In genomic region chr13:9481722-9482121, GRCm38 (mm10) we compare ENCODE assay signal across 23 mouse cellular contexts.
"Had no signal": no experiment of that assay in that cellular context is flagged by ENCODE, and none has a peak within 500 bp of the region (broad histone marks: within the 10 kb centered on the region; RNA-seq: fewer than 3 reads in every experiment).

No protein-coding gene starts in this region.

- ATAC-seq: forebrain, postnatal 0 days; hindbrain, embryonic 16.5 days; inflammation-experienced regulatory T-cells, adult 6 months; liver, embryonic 12.5 days had no signal

- H3K27me3 ChIP-seq: heart, embryonic 12.5 days; hindbrain, embryonic 12.5 days; kidney, embryonic 15.5 days; limb, embryonic 12.5 days; liver, embryonic 12.5 days had no signal

- H3K36me3 ChIP-seq: heart, embryonic 10.5 days; heart, embryonic 12.5 days; hindbrain, embryonic 10.5 days; hindbrain, embryonic 12.5 days; kidney, embryonic 15.5 days; limb, embryonic 10.5 days; limb, embryonic 12.5 days; liver, embryonic 12.5 days had no signal

- DNase-seq: forebrain, postnatal 0 days; gastrocnemius, postnatal 25 days; heart, adult 18-20 months; heart, postnatal 10 days; heart, postnatal 4 days; kidney, adult 11 months; kidney, postnatal 25 days; layer of hippocampus, adult 9-11 months; liver had no signal

- H3K4me3 ChIP-seq: heart, embryonic 10.5 days; heart, embryonic 12.5 days; hindbrain, embryonic 10.5 days; hindbrain, embryonic 12.5 days; kidney, embryonic 15.5 days; left cerebral cortex, adult 2 months; limb, embryonic 10.5 days; limb, embryonic 12.5 days; liver, embryonic 12.5 days had no signal

- H3K4me2 ChIP-seq: heart, embryonic 12.5 days; hindbrain, embryonic 12.5 days; hindbrain, embryonic 14.5 days; kidney, embryonic 15.5 days; limb, embryonic 12.5 days; liver, embryonic 12.5 days had no signal

- H3K9me3 ChIP-seq: heart, embryonic 10.5 days; heart, embryonic 12.5 days; hindbrain, embryonic 10.5 days; hindbrain, embryonic 12.5 days; kidney, embryonic 15.5 days; limb, embryonic 10.5 days; limb, embryonic 12.5 days; liver, embryonic 12.5 days had no signal

- H3K4me1 ChIP-seq: heart, embryonic 10.5 days; hindbrain, embryonic 10.5 days; hindbrain, embryonic 12.5 days; kidney, embryonic 15.5 days; limb, embryonic 10.5 days; limb, embryonic 12.5 days; liver, embryonic 12.5 days had no signal

- H3K27ac ChIP-seq: heart, embryonic 10.5 days; hindbrain, embryonic 10.5 days; hindbrain, embryonic 12.5 days; hindbrain, embryonic 14.5 days; kidney, embryonic 15.5 days; kidney, postnatal 0 days; left cerebral cortex, adult 2 months; limb, embryonic 10.5 days; limb, embryonic 12.5 days; liver, embryonic 12.5 days; liver, embryonic 14.5 days had no signal

- H3K9ac ChIP-seq: forebrain, postnatal 0 days; heart, embryonic 12.5 days; hindbrain, embryonic 12.5 days; hindbrain, embryonic 14.5 days; kidney, embryonic 15.5 days; limb, embryonic 12.5 days; liver, embryonic 12.5 days; liver, embryonic 14.5 days had no signal
